Mouse (Mus musculus) brain, embryonic 14.5 days (tissue): Measurements from ENCODE around the gene Fbxo46.

Experiments
- CTCF ChIP-seq: fragments of 200-500 bp; IDR thresholded peaks from 2 replicates; pipeline ENCODE4 v1.5.1; 2012; ENCODE audit warnings: inconsistent platforms, mild to moderate bottlenecking, moderate library complexity, borderline replicate concordance; ENCODE audit not compliant: insufficient read depth, insufficient read length; ENCODE audit errors: extremely low read depth
- POLR2A ChIP-seq: fragments of 200-500 bp; IDR thresholded peaks from 2 replicates; pipeline ENCODE4 v1.6.1; 2012; ENCODE audit warnings: mild to moderate bottlenecking, inconsistent platforms, borderline replicate concordance; ENCODE audit not compliant: poor library complexity, insufficient read depth, insufficient read length, severe bottlenecking; ENCODE audit errors: extremely low read depth

GRCm38 (mm10) chr7:19159411-19159810 lies 39.8 kb downstream of the Fbxo46 start:
- TF ChIP-seq CTCF (no peak), POLR2A (no peak)
